Mouse (Mus musculus): ENCODE measurements around the gene Colec11.

DNA sequence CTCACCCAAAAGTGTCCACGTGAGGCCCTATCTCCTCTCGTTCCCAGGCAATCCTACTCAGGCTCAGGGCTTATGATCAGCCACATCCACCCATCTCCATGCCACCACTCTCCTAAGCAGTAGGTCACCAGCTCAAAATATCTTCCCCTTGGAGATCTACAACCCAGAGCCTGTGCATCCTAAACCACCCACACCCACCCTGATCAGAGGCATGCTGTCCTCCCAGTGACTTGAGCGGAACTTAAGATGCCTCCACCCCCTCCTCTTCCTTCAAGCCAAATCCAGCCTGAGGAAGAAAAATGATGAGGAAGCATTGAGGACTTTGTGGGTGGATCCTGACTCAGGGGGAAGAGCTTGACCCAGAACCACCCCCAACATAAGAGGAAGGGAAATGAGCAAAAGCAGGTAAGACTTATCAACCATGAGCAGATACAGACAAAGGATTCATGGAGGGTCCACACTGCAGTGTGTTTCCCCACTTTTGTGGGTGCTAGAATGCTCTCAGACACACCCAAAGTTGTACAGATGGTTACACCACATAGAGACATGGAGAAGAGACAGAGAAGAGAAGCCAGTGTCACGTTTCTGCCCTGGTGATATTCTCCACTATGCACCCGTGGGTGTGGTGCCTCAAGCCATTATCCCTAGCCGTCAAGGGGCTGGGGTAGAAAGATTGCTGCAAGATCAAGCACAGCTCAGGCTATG lies 47.7 kb downstream of the Colec11 start:
- TF ChIP-seq CTCF (IDR thresholded peaks at IDR 0.05; ENCODE audit: low read depth, low read length) (no peak), POLR2A (IDR thresholded peaks at IDR 0.05; ENCODE audit: extremely low read depth, insufficient read depth, low read length) (no peak)
